Mouse (Mus musculus): Measurements from ENCODE around the gene Hmcn2.

DNA sequence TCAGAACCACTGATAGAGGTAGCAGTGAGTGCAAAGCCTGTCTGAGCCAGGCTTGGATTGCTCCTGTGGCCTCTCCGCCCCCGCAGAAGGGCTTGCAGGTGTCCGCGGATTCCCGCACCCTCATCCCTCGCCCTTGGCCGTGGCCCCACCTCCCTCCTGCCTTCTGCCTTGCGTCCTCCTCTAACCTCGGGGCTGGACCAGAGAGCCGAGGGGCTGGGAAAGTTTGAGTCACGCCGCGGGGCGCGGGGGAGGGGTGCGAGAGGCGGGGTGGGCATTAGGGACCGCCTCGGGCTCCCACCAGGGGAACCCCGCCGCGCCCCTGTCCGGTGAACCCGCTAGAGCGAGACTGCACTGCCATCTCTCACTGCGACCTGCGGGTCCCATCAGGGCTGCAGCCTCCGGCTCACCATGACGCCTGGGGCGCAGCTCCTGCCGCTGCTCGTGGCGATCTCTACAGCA is at the start of gene Hmcn2:
- TF ChIP-seq CTCF (IDR thresholded peaks at IDR 0.05; ENCODE audit: extremely low read depth, insufficient read length, insufficient replicate concordance, low read depth, low read length) (no peak), POLR2A (IDR thresholded peaks at IDR 0.05; ENCODE audit: low read depth, low read length) (no peak)
